Mouse (Mus musculus) CH12.LX (cell line): ENCODE data around the gene Cryl1. TPM values are rescaled to one million over a fixed set of nuclear protein-coding genes. Genes with fewer than 3 reads are reported as not detected.
A peak's percentile ranks its signal among the peaks of the same experiment; 100 is the strongest.

Experiments
- DNase-seq: peaks from one replicate; pipeline ENCODE4 v3.0.0-alpha.2; 2013; ENCODE audit errors: extremely low read depth
- H3K27ac ChIP-seq: 2 replicates; pipeline ENCODE4 v1.5.1; 2012; ENCODE audit warnings: low read depth, mild to moderate bottlenecking, control low read depth, moderate library complexity; ENCODE audit not compliant: insufficient read depth
- H3K27me3 ChIP-seq: replicated peaks from 2 replicates; pipeline ENCODE3; 2012; ENCODE audit warnings: inconsistent platforms
- H3K36me3 ChIP-seq, 2 experiments: replicated peaks in 1 of 2; 2 replicates each; pipeline versions ENCODE3 to v1.6.1; 2012; ENCODE audit warnings: inconsistent platforms in 1 of 2, low read length in 1 of 2, mild to moderate bottlenecking in 1 of 2, mixed read lengths in 1 of 2, moderate library complexity in 1 of 2; ENCODE audit not compliant: control insufficient read depth in 1 of 2, insufficient read depth in 1 of 2
- H3K4me1 ChIP-seq, 2 experiments: 2 replicates each; pipeline ENCODE4 v1.6.1; 2012; ENCODE audit warnings: inconsistent platforms in 1 of 2, moderate library complexity in 1 of 2; ENCODE audit not compliant: insufficient read depth in 2 of 2, control insufficient read depth in 1 of 2
- H3K4me2 ChIP-seq: 2 replicates; pipeline ENCODE4 v1.6.1; 2012; ENCODE audit warnings: low read depth, mild to moderate bottlenecking, control low read depth; ENCODE audit not compliant: poor library complexity, insufficient read depth, severe bottlenecking
- H3K4me3 ChIP-seq, 3 experiments: fragments of 150-350 bp in 1 of 3; sonication (generic) in 1 of 3; replicated peaks in 1 of 3; 2 replicates each; pipeline versions ENCODE3 to v1.5.1; 2011 to 2012; ENCODE audit warnings: low read depth in 2 of 3, low read length in 2 of 3, mild to moderate bottlenecking in 2 of 3, moderate library complexity in 2 of 3, control low read depth in 1 of 3, improper control_type of control experiment in 1 of 3, inconsistent platforms in 1 of 3, mixed read lengths in 1 of 3; ENCODE audit not compliant: poor library complexity in 1 of 3
- H3K79me2 ChIP-seq: replicated peaks from 2 replicates; pipeline ENCODE4 v1.6.1; 2012; ENCODE audit warnings: mild to moderate bottlenecking, moderate library complexity; ENCODE audit not compliant: control insufficient read depth, poor library complexity, insufficient read depth, severe bottlenecking; ENCODE audit errors: extremely low read depth
- H3K9ac ChIP-seq: 2 replicates; pipeline ENCODE4 v1.6.1; 2012; ENCODE audit warnings: low read depth, mild to moderate bottlenecking, control low read depth, moderate library complexity; ENCODE audit not compliant: insufficient read depth
- H3K9me3 ChIP-seq: replicated peaks from 2 replicates; pipeline ENCODE3; 2012; ENCODE audit warnings: low read length, inconsistent platforms, mixed read lengths
- BHLHE40 ChIP-seq: IDR thresholded peaks from 2 replicates; pipeline ENCODE4 v1.6.1; 2011; ENCODE audit warnings: mild to moderate bottlenecking, low read depth, low read length, improper control_type of control experiment
- CHD1 ChIP-seq: IDR thresholded peaks from 2 replicates; pipeline ENCODE4 v1.6.1; 2012; ENCODE audit warnings: low read depth, low read length, improper control_type of control experiment, inconsistent platforms
- CHD2 ChIP-seq: IDR thresholded peaks from 2 replicates; pipeline ENCODE4 v1.6.1; 2011; ENCODE audit warnings: low read length, improper control_type of control experiment
- ELF1 ChIP-seq: IDR thresholded peaks from 2 replicates; pipeline ENCODE4 v1.6.1; 2014; ENCODE audit warnings: low read depth, mild to moderate bottlenecking, inconsistent platforms, low read length, improper control_type of control experiment
- EP300 ChIP-seq: IDR thresholded peaks from 2 replicates; pipeline ENCODE4 v1.6.1; 2011; ENCODE audit warnings: low read length, improper control_type of control experiment
- ETS1 ChIP-seq: conservative IDR thresholded peaks from 2 replicates; pipeline ENCODE4 v1.6.1; 2012; ENCODE audit warnings: low read depth, mild to moderate bottlenecking, inconsistent platforms, low read length, improper control_type of control experiment, moderate library complexity
- GABPA ChIP-seq: IDR thresholded peaks from 2 replicates; pipeline ENCODE4 v1.6.1; 2012; ENCODE audit warnings: low read depth, low read length, improper control_type of control experiment, inconsistent platforms; ENCODE audit not compliant: insufficient replicate concordance
- HCFC1 ChIP-seq: IDR thresholded peaks from 2 replicates; pipeline ENCODE4 v1.6.1; 2012; ENCODE audit warnings: low read depth, mild to moderate bottlenecking, inconsistent platforms, low read length, improper control_type of control experiment
- JUN ChIP-seq: IDR thresholded peaks from 2 replicates; pipeline ENCODE4 v1.6.1; 2011; ENCODE audit warnings: low read depth, mild to moderate bottlenecking, low read length, improper control_type of control experiment, moderate library complexity; ENCODE audit not compliant: insufficient read depth
- KAT2A ChIP-seq: IDR thresholded peaks from 2 replicates; pipeline ENCODE4 v1.6.1; 2012; ENCODE audit warnings: low read length, improper control_type of control experiment, inconsistent platforms; ENCODE audit not compliant: insufficient replicate concordance
- MAX ChIP-seq: IDR thresholded peaks from 2 replicates; pipeline ENCODE4 v1.6.1; 2011; ENCODE audit warnings: low read length, improper control_type of control experiment
- MAZ ChIP-seq: IDR thresholded peaks from 2 replicates; pipeline ENCODE4 v1.6.1; 2012; ENCODE audit warnings: low read depth, mild to moderate bottlenecking, inconsistent platforms, low read length, improper control_type of control experiment, moderate library complexity
- MEF2A ChIP-seq: IDR thresholded peaks from 2 replicates; pipeline ENCODE4 v1.6.1; 2014; ENCODE audit warnings: low read depth, mild to moderate bottlenecking, inconsistent platforms, low read length, improper control_type of control experiment, borderline replicate concordance
- MXI1 ChIP-seq: IDR thresholded peaks from 2 replicates; pipeline ENCODE4 v1.6.1; 2011; ENCODE audit warnings: mild to moderate bottlenecking, low read depth, low read length, improper control_type of control experiment
- NELFE ChIP-seq: IDR thresholded peaks from 2 replicates; pipeline ENCODE4 v1.6.1; 2011; ENCODE audit warnings: low read depth, low read length, improper control_type of control experiment
- NRF1 ChIP-seq: IDR thresholded peaks from 2 replicates; pipeline ENCODE4 v1.6.1; 2014; ENCODE audit warnings: low read depth, mild to moderate bottlenecking, inconsistent platforms, low read length, improper control_type of control experiment, moderate library complexity
- POLR2AphosphoS2 ChIP-seq: IDR thresholded peaks from 2 replicates; pipeline ENCODE4 v1.6.1; 2011; ENCODE audit warnings: low read depth, low read length, improper control_type of control experiment
- RCOR1 ChIP-seq: conservative IDR thresholded peaks from 2 replicates; pipeline ENCODE4 v1.6.1; 2012; ENCODE audit warnings: low read depth, mild to moderate bottlenecking, inconsistent platforms, low read length, improper control_type of control experiment
- SIN3A ChIP-seq: IDR thresholded peaks from 2 replicates; pipeline ENCODE4 v1.6.1; 2012; ENCODE audit warnings: low read length, improper control_type of control experiment, inconsistent platforms
- TBP ChIP-seq: conservative IDR thresholded peaks from 2 replicates; pipeline ENCODE4 v1.6.1; 2011; ENCODE audit warnings: low read depth, low read length, improper control_type of control experiment
- TCF12 ChIP-seq: IDR thresholded peaks from 2 replicates; pipeline ENCODE4 v1.6.1; 2014; ENCODE audit warnings: low read depth, mild to moderate bottlenecking, inconsistent platforms, low read length, improper control_type of control experiment
- USF1 ChIP-seq: IDR thresholded peaks from 2 replicates; pipeline ENCODE4 v1.6.1; 2014; ENCODE audit warnings: low read depth, mild to moderate bottlenecking, inconsistent platforms, low read length, improper control_type of control experiment
- USF2 ChIP-seq: conservative IDR thresholded peaks from 2 replicates; pipeline ENCODE4 v1.6.1; 2011; ENCODE audit warnings: low read depth, low read length, improper control_type of control experiment
- ZC3H11A ChIP-seq: IDR thresholded peaks from 2 replicates; pipeline ENCODE4 v1.6.1; 2012; ENCODE audit warnings: low read depth, mild to moderate bottlenecking, inconsistent platforms, low read length, improper control_type of control experiment
- ZKSCAN1 ChIP-seq: IDR thresholded peaks from 2 replicates; pipeline ENCODE4 v1.6.1; 2012; ENCODE audit warnings: low read depth, inconsistent platforms, low read length, improper control_type of control experiment, borderline replicate concordance
- ZMIZ1 ChIP-seq: IDR thresholded peaks from 2 replicates; pipeline ENCODE4 v1.6.1; 2012; ENCODE audit warnings: low read depth, mild to moderate bottlenecking, inconsistent platforms, low read length, improper control_type of control experiment
- ZNF384 ChIP-seq: IDR thresholded peaks from 2 replicates; pipeline ENCODE4 v1.6.1; 2012; ENCODE audit warnings: low read depth, low read length, improper control_type of control experiment, inconsistent platforms
- dilution Hi-C: fragments of 300-500 bp; cut with MboI; formaldehyde crosslinking; loops from 2 replicates; pipeline ENCODE4 v1.14.3; 2020; ENCODE audit warnings: low sequenced_read_pairs; ENCODE audit not compliant: extremely low pct_unique_long_range_greater_than_20kb, extremely low pct_ligation_motif_present
- in situ Hi-C: fragments of 300-500 bp; cut with MboI; formaldehyde crosslinking; loops from 3 replicates; pipeline ENCODE4 v1.14.3; 2019; ENCODE audit warnings: low sequenced_read_pairs, low pct_ligation_motif_present, low pct_unique_long_range_greater_than_20kb, mixed read lengths
- polyA plus RNA-seq: library from polyadenylated mRNA; unstranded; fragments of >175 nt; gene quantifications from 2 replicates; pipeline ENCODE4 v1.2.1, GENCODE M21; 2012; ENCODE audit warnings: low read depth; ENCODE audit not compliant: insufficient read length
- total RNA-seq, 2 experiments: library from RNA; depleted of rRNA; stranded (reverse); fragments of 300-350 nt in 1 of 2; fragments of >200 nt in 1 of 2; gene quantifications; 2 replicates each; pipeline ENCODE4 v1.2.3; 2012 to 2014

Gene Cryl1
- total and polyA plus RNA-seq, 3 experiments = 13.1 to 33.7 (median 31.8) TPM

GRCm38 (mm10) chr14:57402815-57403214 is 4.5 kb upstream of the Cryl1 start:
- H3K4me2 ChIP-seq = no peak overlapping the region
- H3K79me2 ChIP-seq = no peaks in the 10 kb centered on the region
- H3K4me3 ChIP-seq = no peak overlapping the region
- H3K9me3 ChIP-seq = no peaks in the 10 kb centered on the region
- H3K36me3 ChIP-seq = no peaks in the 10 kb centered on the region
- no peak for DNase-seq
- H3K4me1 ChIP-seq = peaks cover 0 to 17% of the 10 kb centered on the region in 2 experiments; a peak in 2 of 4 replicates
- in situ Hi-C loops = no loop called here
- no peak overlapping the region for H3K9ac ChIP-seq
- dilution Hi-C loops = no loop called here
- no peak overlapping the region for H3K27ac ChIP-seq
- TF ChIP-seq USF1 = no peak
- TF ChIP-seq NELFE = no peak
- TF ChIP-seq POLR2AphosphoS2 = no peak
- no peak for TF ChIP-seq TBP
- TF ChIP-seq KAT2A = no peak
- TF ChIP-seq RCOR1 = no peak
- no peak for TF ChIP-seq ETS1
- TF ChIP-seq CHD1 = no peak
- TF ChIP-seq CHD2 = no peak
- TF ChIP-seq JUN = no peak
- TF ChIP-seq HCFC1 = no peak
- no peak for TF ChIP-seq TCF12
- no peaks in the 10 kb centered on the region for H3K27me3 ChIP-seq

GRCm38 (mm10) chr14:57398813-57399427 is 591 bp upstream of the Cryl1 start:
- H3K79me2 ChIP-seq = no peaks in the 10 kb centered on the region
- peak overlapping the region; percentile 49; the same call in 1 of the 2 replicates for H3K27ac ChIP-seq
- no peaks in the 10 kb centered on the region for H3K27me3 ChIP-seq
- in situ Hi-C loops = loop anchor here (25.0 kb wide), 1 partner anchor 513 kb away; no protein-coding TSS in a partner anchor
- H3K4me3 ChIP-seq = peak overlapping the region; percentile 65 to 76 (median 65)
- H3K4me1 ChIP-seq = peaks cover 6 to 21% of the 10 kb centered on the region in 2 experiments
- H3K4me2 ChIP-seq = peak overlapping the region; percentile 87
- dilution Hi-C loops = no loop called here
- no peaks in the 10 kb centered on the region for H3K9me3 ChIP-seq
- DNase-seq = peak; percentile 74
- peak overlapping the region; percentile 77 for H3K9ac ChIP-seq
- TF ChIP-seq ZMIZ1 (peak; percentile 45; the same call in 1 of the 2 replicates), ZNF384 (peak; percentile 92), NELFE (no peak), GABPA (no peak), ELF1 (peak; percentile 44; the same call in 1 of the 2 replicates), MAX (peak; percentile 27; the same call in 1 of the 2 replicates), ZKSCAN1 (no peak), MXI1 (0 out of 2 replicates have a peak, but pooled peaks have one; percentile 27), EP300 (peak; percentile 5; the same call in 1 of the 2 replicates), TBP (no peak; the same call in 1 of the 2 replicates), BHLHE40 (peak; percentile 42; the same call in 1 of the 2 replicates), SIN3A (peak; percentile 89), MEF2A (no peak; the same call in 1 of the 2 replicates), USF2 (0 out of 2 replicates have a peak, but pooled peaks have one; percentile 25), MAZ (no peak), HCFC1 (peak; percentile 48), ETS1 (0 out of 2 replicates have a peak, but pooled peaks have one; percentile 15), NRF1 (no peak), ZC3H11A (no peak)
- H3K36me3 ChIP-seq = no peaks in the 10 kb centered on the region
